Mouse (Mus musculus): ENCODE measurements at regions not wholly inside any gene's neighbourhood (a gene's known extent, or its start where the extent isn't known, plus 50 kb on each side); places are given as distances from the start of the nearest gene placed in this dataset.

DNA sequence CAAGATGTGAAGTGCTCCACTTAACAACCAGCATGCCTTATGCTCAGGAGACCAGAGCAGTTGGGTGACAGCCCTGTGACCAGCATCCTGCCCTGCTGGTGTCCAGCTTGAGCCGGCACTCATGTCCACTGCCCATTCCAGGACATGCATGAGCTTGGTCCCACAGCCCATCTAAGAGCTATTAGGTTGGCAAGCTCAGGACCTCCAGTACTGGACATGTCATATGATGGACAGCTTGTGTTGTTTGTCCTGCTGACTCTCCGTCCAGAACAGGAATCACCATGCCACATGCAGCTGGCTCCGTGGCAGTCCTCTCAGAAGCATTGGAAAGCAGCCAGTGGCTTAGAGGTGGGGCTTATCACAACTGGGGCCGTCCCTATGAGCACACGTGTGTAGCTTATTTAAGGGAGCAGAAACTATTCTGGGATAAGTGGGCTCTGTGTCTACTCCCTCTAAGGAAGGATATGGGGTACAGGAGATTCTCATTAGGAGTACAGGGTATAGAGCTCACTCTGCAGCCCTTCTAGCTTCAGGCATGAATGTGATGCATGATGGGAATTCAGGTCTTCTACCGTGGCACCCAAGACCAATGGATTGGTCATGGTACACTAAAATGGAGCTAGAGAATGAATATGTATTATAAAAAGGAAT lies 232.5 kb upstream of the Ajap1 start:
- TF ChIP-seq POLR2A (IDR thresholded peaks at IDR 0.05; ENCODE audit: borderline replicate concordance, control insufficient read depth, low read depth, low read length) (no peak), CTCF (IDR thresholded peaks at IDR 0.05; ENCODE audit: control insufficient read depth, insufficient read depth, low read length) (no peak)
- no peak overlapping the region for H3K27ac ChIP-seq (ENCODE audit: control insufficient read depth, insufficient read depth, low read depth, low read length, poor library complexity)
- no peak overlapping the region for H3K4me3 ChIP-seq (replicated peaks; ENCODE audit: control insufficient read depth, low read depth, low read length)
- WGBS, result 56% methylated on average over 6 of the region's 6 CpGs
- H3K4me1 ChIP-seq (ENCODE audit: control insufficient read depth, insufficient read depth, low read length), result no peaks in the 10 kb centered on the region

GRCm38 (mm10) chr4:153717273-153717672 lies 234.7 kb upstream of the Ajap1 start:
- no peak for TF ChIP-seq CTCF (IDR thresholded peaks at IDR 0.05; ENCODE audit: control insufficient read depth, insufficient read depth, low read length)
- no peak for TF ChIP-seq POLR2A (IDR thresholded peaks at IDR 0.05; ENCODE audit: borderline replicate concordance, control insufficient read depth, low read depth, low read length)
- WGBS, result 79% methylated on average over 12 of the region's 12 CpGs
- Histone ChIP-seq H3K27ac (ENCODE audit: control insufficient read depth, insufficient read depth, low read depth, low read length, poor library complexity) (no peak overlapping the region), H3K4me1 (ENCODE audit: control insufficient read depth, insufficient read depth, low read length) (no peaks in the 10 kb centered on the region), H3K4me3 (replicated peaks; ENCODE audit: control insufficient read depth, low read depth, low read length) (no peak overlapping the region)

DNA sequence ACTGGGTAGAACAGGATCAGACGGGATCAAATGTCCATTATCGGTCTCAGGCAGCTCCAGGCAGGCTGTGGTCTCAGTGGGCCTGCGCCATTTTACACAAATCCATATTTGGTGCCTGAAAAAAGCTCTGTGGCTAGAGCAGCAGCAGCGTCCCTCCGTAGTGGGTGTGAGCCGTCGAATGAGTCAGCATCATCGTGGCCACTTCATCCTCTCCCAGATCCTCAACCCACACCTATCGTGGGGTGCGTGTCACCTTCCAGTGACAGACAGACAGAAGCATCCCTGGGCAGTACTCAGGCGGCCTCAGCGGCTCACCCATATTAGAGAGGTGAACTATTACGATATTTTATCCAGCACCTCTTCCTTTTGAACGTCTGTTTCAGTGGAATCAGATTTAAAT lies 233.0 kb upstream of the A430005L14Rik start:
- TF ChIP-seq POLR2A (IDR thresholded peaks at IDR 0.05; ENCODE audit: borderline replicate concordance, control insufficient read depth, low read depth, low read length) (no peak), CTCF (IDR thresholded peaks at IDR 0.05; ENCODE audit: control insufficient read depth, insufficient read depth, low read length) (no peak)
- 62% methylated on average over 14 of the region's 14 CpGs for whole genome bisulfite sequencing
- Histone ChIP-seq H3K27ac (ENCODE audit: control insufficient read depth, insufficient read depth, low read depth, low read length, poor library complexity) (no peak overlapping the region), H3K4me1 (ENCODE audit: control insufficient read depth, insufficient read depth, low read length) (no peaks in the 10 kb centered on the region), H3K4me3 (replicated peaks; ENCODE audit: control insufficient read depth, low read depth, low read length) (no peak overlapping the region)

GRCm38 (mm10) chr4:153727273-153727672 lies 229.8 kb upstream of the A430005L14Rik start:
- Histone ChIP-seq H3K4me1 (ENCODE audit: control insufficient read depth, insufficient read depth, low read length) (no peaks in the 10 kb centered on the region), H3K4me3 (replicated peaks; ENCODE audit: control insufficient read depth, low read depth, low read length) (no peak overlapping the region), H3K27ac (ENCODE audit: control insufficient read depth, insufficient read depth, low read depth, low read length, poor library complexity) (no peak overlapping the region)
- WGBS, result 81% methylated on average over 10 of the region's 10 CpGs
- TF ChIP-seq CTCF (IDR thresholded peaks at IDR 0.05; ENCODE audit: control insufficient read depth, insufficient read depth, low read length) (no peak), POLR2A (IDR thresholded peaks at IDR 0.05; ENCODE audit: borderline replicate concordance, control insufficient read depth, low read depth, low read length) (no peak)

GRCm38 (mm10) chr4:153727896-153728422 lies 229.1 kb upstream of the A430005L14Rik start:
- no peaks in the 10 kb centered on the region for H3K4me1 ChIP-seq (ENCODE audit: control insufficient read depth, insufficient read depth, low read length)
- H3K27ac ChIP-seq (ENCODE audit: control insufficient read depth, insufficient read depth, low read depth, low read length, poor library complexity), result no peak overlapping the region
- TF ChIP-seq POLR2A (IDR thresholded peaks at IDR 0.05; ENCODE audit: borderline replicate concordance, control insufficient read depth, low read depth, low read length) (no peak), CTCF (IDR thresholded peaks at IDR 0.05; ENCODE audit: control insufficient read depth, insufficient read depth, low read length) (no peak)
- WGBS, result 6% methylated on average over 10 of the region's 10 CpGs
- no peak overlapping the region for H3K4me3 ChIP-seq (replicated peaks; ENCODE audit: control insufficient read depth, low read depth, low read length)

GRCm38 (mm10) chr4:153738088-153738487 lies 218.9 kb upstream of the A430005L14Rik start:
- H3K27ac ChIP-seq (ENCODE audit: control insufficient read depth, insufficient read depth, low read depth, low read length, poor library complexity), result no peak overlapping the region
- WGBS, result 81% methylated on average over 11 of the region's 11 CpGs
- no peak for TF ChIP-seq CTCF (IDR thresholded peaks at IDR 0.05; ENCODE audit: control insufficient read depth, insufficient read depth, low read length)
- TF ChIP-seq POLR2A (IDR thresholded peaks at IDR 0.05; ENCODE audit: borderline replicate concordance, control insufficient read depth, low read depth, low read length), result no peak
- H3K4me1 ChIP-seq (ENCODE audit: control insufficient read depth, insufficient read depth, low read length), result no peaks in the 10 kb centered on the region
- no peak overlapping the region for H3K4me3 ChIP-seq (replicated peaks; ENCODE audit: control insufficient read depth, low read depth, low read length)

- TF ChIP-seq CTCF (IDR thresholded peaks at IDR 0.05; ENCODE audit: control insufficient read depth, insufficient read depth, low read length) (no peak), POLR2A (IDR thresholded peaks at IDR 0.05; ENCODE audit: borderline replicate concordance, control insufficient read depth, low read depth, low read length) (no peak)
- Histone ChIP-seq H3K4me3 (replicated peaks; ENCODE audit: control insufficient read depth, low read depth, low read length) (no peak overlapping the region), H3K4me1 (ENCODE audit: control insufficient read depth, insufficient read depth, low read length) (no peaks in the 10 kb centered on the region), H3K27ac (ENCODE audit: control insufficient read depth, insufficient read depth, low read depth, low read length, poor library complexity) (no peak overlapping the region)
- WGBS, result 84% methylated on average over 10 of the region's 10 CpGs
Observed at GRCm38 (mm10) chr4:153742241-153742640, 214.8 kb upstream of the A430005L14Rik start.

DNA sequence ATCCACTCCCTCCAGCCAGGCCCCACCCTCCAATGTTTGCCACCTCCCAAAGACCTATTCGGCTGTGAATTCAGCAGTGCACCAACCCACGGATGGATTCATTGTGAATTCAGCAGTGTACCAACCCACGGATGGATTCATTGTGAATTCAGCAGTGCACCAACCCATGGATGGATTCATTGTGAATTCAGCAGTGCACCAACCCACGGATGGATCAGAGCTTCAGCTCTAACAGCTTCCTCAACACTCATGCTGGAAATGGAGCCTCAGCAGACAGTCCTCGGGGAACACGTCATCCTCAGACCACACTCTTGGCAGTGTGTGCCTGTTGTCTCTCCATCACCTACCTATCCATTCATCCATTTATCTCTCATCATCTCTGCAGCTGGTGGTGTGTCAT lies 204.2 kb upstream of the A430005L14Rik start:
- H3K27ac ChIP-seq (ENCODE audit: control insufficient read depth, insufficient read depth, low read depth, low read length, poor library complexity), result no peak overlapping the region
- H3K4me3 ChIP-seq (replicated peaks; ENCODE audit: control insufficient read depth, low read depth, low read length), result no peak overlapping the region
- TF ChIP-seq CTCF (IDR thresholded peaks at IDR 0.05; ENCODE audit: control insufficient read depth, insufficient read depth, low read length) (no peak), POLR2A (IDR thresholded peaks at IDR 0.05; ENCODE audit: borderline replicate concordance, control insufficient read depth, low read depth, low read length) (no peak)
- WGBS, result 70% methylated on average over 6 of the region's 6 CpGs
- H3K4me1 ChIP-seq (ENCODE audit: control insufficient read depth, insufficient read depth, low read length), result no peaks in the 10 kb centered on the region

Measured in bone marrow, adult 2 months (tissue).